Mouse (Mus musculus): ENCODE data around the gene Trim17.

Trim17 gene

DNA sequence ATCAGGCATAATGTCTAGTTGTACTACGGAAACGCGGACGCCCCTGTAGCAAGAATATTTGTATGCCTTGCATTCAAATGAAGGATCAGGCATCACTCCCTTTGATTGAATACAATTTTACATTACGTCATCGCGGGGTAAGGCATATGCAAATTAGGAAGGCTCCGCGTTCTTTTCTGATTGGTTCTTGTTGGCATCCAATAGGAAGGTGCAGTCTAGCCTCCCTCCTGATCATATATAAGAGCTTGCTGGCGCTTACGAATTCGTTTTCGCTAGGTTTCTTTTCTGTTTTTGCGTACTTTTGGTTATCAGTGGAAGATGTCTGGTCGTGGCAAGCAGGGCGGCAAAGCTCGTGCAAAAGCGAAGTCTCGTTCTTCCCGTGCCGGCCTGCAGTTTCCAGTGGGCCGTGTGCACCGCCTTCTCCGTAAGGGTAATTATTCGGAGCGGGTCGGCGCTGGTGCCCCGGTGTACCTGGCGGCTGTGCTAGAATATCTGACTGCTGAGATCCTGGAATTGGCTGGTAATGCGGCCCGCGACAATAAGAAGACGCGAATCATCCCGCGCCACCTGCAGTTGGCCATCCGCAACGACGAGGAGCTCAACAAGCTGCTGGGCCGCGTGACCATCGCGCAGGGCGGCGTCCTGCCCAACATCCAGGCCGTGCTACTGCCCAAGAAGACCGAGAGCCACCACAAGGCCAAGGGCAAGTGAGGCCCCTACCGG lies at the start of gene Trim17, which contains the start of gene Hist3h2a:
Trim17 (plus strand) TSS at position 266 of the 723 bp plus-strand sequence.
Hist3h2a (plus strand) TSS at position 266 of the 723 bp plus-strand sequence.
- DNase-seq (ENCODE audit: low spot score in 2 of 2), result peak; percentile 77

- no peak for DNase-seq (ENCODE audit: low spot score in 2 of 2)
These were observed 49.6 kb upstream of the Trim17 start for GRCm38 (mm10) chr11:58904838-58905237.

- no peak for DNase-seq (ENCODE audit: low spot score in 2 of 2)
These were observed 40.7 kb upstream of the Trim17 start for GRCm38 (mm10) chr11:58913776-58914175.

DNA sequence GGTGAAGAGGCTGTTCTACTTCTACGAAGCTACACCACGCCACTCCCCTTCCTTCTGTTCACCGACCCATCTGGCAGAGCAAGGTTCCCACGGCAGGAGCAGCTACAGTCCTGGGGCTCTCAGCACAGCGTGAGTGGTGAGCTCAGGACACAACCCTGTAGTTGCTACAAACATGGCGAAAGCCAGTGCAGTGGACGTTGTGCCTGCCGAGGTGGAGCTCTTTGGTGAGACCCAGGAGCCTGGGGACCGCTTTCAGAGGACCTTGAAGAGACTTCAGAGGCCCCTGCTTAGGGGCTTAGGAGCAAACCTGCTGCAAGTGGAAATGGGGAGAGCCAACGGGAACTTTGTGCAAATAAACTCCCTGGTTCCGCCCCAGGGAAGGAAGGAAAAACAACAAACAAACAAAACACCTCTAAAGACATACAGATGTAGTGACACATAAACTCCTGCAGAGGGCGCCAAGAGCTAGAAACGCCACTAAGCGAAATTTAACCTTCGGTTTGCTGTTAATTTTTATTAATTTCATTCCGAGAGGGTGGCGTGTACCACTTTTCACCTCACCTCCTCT lies 39.9 kb upstream of the Trim17 start:
- DNase-seq (ENCODE audit: low spot score in 2 of 2), result no peak

DNA sequence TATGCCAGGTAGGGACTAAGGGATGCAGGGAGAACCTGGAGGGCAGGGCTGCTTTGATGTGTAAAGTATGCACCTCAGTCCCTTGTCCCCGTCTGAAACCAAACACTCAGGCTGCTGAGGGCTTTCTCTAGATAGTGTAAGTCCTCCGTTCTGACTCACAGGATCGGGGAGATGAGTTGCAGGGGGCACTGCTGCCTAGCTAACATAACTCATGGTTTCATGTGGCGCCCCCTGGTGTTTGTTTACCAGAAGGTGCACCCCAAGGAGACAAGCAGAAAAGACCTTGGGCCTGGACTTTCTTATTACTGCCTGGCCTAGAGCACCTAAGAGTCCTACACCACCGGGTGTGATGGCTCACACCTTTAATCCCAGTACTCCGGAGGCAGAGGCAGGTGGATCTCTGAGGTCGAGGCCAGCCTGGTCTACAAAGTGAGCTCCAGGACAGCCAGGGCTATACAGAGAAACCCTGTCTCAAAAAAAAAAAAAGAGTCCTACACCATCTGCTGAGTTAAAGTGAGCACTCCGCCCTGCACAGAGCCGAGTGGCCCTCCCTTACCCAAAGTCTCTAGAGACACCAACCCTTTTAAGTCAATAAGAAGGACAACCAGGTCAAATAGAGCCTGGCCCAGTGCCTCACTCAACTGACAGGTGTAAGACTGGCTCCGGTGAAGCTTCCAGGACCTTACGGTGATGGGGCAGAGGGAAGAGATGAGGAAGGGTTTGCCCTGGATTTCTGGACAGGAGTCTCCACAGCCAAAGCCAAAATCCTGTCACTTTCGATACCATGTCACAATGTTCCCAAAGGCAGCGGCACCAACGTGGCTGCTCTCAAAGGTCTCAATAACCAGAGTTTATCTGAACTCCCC lies 37.4 kb upstream of the Trim17 start:
- no peak for DNase-seq (ENCODE audit: low spot score in 2 of 2)

- DNase-seq (ENCODE audit: low spot score in 2 of 2), result no peak
These were observed 36.6 kb upstream of the Trim17 start, which contains the start of gene Btnl10 for GRCm38 (mm10) chr11:58917745-58918366. Gene Btnl10, plus strand, starts transcription at chr11:58917908.

GRCm38 (mm10) chr11:58918759-58919158 lies 35.7 kb upstream of the Trim17 start:
- DNase-seq (ENCODE audit: low spot score in 2 of 2), result no peak

DNA sequence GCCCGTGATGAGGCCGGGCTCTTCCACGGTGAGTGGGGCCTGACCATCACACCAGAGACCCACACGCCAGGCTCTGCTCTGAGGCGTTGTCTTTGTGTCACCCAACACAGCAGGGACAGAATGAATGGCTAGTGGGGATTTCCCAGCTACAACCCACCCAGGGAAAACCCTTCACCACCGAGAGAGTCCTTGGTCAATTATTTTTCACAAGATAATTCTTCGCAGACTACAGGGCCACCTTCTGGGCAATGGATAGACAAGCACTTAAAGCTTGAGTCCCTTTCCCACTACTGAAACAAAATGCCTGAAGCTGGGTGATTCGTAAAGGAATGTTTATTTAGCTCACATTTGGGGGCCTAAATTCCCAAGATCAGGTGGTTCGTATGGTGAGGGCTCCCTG lies 32.1 kb upstream of the Trim17 start:
- DNase-seq (ENCODE audit: low spot score in 2 of 2), result no peak

- no peak for DNase-seq (ENCODE audit: low spot score in 2 of 2)
These were observed 27.8 kb upstream of the Trim17 start for GRCm38 (mm10) chr11:58926651-58927050.

DNA sequence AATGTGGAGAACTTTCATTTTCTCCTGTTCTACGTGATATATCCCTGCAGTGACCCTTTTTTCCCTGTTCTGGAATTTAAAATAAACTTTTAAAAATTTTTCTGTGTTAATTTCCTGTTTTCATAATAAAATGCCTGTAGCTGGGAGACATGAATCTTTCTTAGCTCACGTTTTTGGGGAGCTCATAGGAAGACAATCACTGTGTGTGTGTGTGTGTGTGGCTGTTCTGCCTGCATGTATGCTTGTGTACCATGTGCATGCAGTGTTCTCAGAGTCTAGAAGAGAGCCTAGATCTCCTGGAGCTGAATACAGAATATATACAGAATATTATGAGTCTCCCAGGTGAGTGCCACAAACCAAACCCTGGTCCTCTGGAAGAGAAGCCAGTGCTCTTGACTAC lies 27.4 kb upstream of the Trim17 start:
- no peak for DNase-seq (ENCODE audit: low spot score in 2 of 2)

DNA sequence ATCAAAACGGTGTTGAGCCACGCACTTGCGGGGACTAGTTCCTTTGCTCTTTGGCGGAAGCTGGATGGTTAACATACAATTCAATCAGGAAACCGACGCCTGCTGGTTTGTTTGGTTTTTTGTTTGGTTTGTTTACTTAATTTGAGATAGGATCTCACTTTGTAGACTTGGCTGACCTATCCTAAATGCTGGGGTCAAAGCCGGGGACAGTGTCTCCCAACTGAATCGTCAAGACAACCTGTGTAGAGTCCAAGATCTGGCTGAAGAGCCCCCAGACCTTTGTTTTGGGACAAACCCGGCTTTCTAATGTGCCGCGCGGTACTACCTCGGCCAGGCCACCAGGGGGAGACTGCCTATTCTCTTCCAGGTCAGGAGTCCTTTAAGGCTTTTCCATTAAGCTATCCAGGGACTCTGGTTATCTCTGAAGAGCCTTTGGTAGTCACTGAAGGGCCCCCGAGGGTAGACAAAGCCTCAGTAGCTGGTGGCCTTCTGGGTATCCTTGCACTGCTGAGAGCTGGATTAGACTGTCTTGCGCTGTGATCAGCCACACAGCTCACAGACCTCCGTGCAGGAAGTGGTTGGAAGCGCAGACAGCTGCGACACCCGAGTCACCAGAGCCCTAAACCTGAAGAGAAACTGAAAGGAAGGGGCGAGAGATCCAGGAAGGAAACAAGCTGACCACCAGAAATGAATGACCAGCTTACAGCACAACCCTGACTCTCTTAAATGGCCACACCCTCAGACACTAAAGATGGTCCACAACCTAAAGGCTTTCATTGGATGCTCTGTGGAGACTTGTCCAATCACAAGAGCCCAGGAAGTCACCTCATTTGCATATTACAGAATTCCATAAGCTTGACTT lies 26.5 kb upstream of the Trim17 start:
- DNase-seq (ENCODE audit: low spot score in 2 of 2), result no peak

DNA sequence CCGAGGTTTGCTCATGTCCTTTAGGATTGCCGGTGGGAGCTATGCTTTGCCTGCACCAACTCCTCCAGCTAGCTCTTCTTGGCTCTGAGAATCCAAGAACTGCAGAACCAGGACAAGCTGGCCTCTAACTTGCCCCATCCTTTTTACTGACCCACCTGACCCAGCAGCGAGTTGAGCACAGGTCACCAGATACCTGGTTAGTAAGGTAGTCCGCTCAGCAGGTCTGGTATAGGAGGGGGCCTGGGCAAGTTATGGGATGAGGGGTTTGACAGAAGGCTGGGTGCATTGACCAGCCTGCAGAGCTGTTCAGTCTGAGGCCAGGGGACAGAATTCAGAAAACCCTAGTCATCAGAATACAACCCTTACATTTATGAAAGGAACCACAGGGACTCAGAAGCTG lies 25.4 kb upstream of the Trim17 start:
- no peak for DNase-seq (ENCODE audit: low spot score in 2 of 2)

GRCm38 (mm10) chr11:58929641-58930040 lies 24.8 kb upstream of the Trim17 start:
- no peak for DNase-seq (ENCODE audit: low spot score in 2 of 2)

- DNase-seq (ENCODE audit: low spot score in 2 of 2), result no peak
These were observed 24.2 kb upstream of the Trim17 start for GRCm38 (mm10) chr11:58930254-58930653.

DNA sequence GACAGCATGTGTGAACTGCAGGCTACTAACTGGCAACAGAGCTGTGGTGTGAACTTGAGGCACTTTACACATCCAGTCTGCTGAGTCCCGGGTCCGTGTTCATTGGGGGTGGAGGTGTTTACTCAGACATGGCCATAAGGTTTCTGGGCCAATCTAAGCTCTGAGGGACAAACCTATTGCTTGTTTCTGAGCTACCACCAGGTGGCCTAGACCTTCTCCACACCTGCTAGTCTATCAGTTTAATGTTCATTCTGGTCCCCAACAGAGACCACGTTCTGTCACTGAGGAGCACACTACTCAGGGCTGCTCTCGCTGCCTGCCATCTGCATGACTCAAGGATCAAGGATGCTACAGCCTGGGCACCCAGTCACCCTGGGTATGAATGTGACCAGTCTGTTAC lies 22.9 kb upstream of the Trim17 start:
- DNase-seq (ENCODE audit: low spot score in 2 of 2), result no peak

DNA sequence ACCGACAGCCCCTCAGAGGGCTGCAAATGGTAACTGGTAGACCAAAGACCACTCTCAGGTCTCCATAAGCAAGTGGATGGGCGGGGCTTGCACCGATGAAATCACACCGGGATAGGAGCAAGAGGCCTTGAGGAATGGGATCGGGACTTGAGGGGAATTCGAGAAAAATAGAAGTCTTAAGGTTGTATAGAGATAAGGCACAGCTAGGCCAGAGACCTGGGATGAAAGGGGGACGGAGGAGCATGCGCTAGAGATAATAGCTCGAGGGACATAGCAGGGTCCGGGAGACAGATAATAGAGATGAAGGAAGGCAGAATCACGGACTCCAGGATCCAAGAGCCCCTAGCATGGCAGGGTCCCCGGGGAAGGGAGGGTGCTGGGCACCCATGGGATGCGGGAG lies 16.6 kb upstream of the Trim17 start:
- no peak for DNase-seq (ENCODE audit: low spot score in 2 of 2)

GRCm38 (mm10) chr11:58938322-58939087 lies 16.0 kb upstream of the Trim17 start, which contains the start of gene Rnf187:
Gene Rnf187, minus strand, starts transcription at chr11:58938916.
- peak; percentile 85 to 86 for DNase-seq (ENCODE audit: low spot score in 2 of 2)

- no peak for DNase-seq (ENCODE audit: low spot score in 2 of 2)
These were observed 15.4 kb upstream of the Trim17 start for GRCm38 (mm10) chr11:58939088-58939439.

DNA sequence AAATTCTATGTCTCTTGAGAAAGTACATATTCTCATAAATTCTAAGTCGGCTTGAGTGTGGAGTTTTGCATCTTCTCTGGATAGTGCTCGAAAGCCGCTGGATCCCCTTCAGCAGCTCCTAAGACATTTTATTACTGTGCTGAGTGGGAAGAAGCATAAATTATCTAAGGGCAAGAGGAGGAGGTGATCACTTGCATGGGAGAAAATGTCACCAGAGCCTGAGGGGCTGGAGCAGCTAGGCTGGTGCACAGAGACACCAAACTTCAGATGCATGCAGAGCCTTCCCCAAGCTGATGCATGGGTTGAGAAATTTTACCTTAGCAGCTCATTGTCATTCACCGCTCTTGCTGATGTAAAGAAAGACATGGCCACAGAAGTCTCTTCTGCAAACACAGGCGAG lies 10.3 kb upstream of the Trim17 start:
- DNase-seq (ENCODE audit: low spot score in 2 of 2), result no peak

DNA sequence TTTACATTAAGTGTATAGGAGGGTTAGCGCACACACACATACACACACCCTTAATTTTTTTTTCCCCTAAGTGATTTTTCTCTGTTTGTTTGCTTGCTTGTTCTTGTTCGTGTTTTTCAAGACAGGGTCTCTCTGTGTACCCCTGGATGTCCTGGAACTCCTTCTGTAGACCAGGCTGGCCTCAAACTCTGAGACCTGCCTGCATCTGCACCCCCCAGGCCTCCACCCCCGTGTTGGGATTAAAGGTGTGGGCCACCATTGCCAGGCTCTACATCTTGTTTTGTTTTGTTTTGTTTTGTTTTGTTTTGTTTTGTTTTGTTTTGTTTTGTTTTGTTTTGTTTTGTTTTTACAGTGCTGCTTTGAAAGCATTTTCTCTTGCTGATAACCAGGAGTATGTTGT lies 7.2 kb upstream of the Trim17 start:
- DNase-seq (ENCODE audit: low spot score in 2 of 2), result no peak

Measured in frontal cortex, postnatal 25 days (tissue).